Mouse (Mus musculus) testis, postnatal 10 days (tissue): ENCODE results near the gene Gp1bb.

ENCODE experiments used
- DNase-seq: peaks from one replicate; pipeline ENCODE4 v3.0.0; 2021; ENCODE audit warnings: low spot score

Gp1bb gene

DNA sequence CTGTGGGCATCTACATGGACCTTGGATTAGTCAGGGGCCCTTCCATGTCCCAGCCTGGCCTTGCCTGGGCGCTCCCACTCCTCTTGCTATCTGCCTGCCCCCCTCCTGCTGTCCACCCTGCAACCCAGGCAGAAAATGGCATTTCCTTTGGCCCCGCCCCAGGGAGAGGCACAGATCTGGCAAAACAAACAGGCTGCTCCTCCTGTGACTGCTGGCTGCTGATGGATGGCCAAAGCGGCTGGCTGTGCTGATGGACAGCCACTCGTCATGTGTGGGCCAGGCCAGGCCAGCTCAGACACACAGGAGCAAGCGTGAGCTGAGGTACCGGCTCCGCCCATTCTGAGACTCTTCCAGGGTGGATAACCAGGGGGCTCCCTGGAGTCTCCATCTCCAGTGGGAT lies 20.8 kb downstream of the Gp1bb start:
- DNase-seq, result no peak

DNA sequence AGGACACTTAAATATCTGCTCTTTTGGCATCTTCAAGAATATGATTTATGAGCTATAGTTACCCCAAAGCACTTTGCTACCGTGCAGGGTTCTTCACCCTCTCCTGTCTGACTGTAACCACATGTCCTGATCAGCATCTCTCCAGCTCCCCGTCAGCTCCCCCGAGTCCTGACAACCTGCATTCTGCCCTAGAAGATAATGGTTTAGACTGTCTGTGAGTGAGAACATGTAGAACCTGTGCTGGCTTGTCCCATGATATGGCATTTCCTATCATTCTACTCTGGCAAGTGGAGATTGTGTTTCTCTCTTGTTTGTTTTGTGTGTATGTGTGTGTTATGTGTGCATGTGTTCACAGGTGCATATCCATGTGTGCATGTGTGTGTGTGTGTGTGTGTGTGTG lies 24.2 kb downstream of the Gp1bb start:
- DNase-seq, result no peak

DNA sequence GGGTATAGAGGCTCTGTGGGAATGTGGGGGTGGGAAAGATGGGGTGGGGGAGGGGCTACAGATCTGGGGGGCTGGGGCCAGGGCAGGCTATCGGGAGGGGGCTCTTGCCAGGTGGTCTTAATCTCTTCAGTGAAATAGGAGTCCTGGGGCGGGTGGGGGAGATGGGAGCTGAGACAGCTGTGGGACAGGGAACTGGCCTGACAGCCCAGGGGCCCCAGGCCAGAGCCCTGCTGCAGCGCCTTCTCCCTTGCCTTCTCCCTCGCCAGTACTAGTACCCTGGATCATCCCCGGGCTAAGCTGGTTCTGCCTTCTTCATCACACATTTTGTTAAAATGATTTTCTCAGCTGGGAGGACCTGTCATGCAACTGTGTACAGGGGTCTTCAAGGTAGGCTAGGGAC lies 25.9 kb downstream of the Gp1bb start:
- DNase-seq, result no peak

DNA sequence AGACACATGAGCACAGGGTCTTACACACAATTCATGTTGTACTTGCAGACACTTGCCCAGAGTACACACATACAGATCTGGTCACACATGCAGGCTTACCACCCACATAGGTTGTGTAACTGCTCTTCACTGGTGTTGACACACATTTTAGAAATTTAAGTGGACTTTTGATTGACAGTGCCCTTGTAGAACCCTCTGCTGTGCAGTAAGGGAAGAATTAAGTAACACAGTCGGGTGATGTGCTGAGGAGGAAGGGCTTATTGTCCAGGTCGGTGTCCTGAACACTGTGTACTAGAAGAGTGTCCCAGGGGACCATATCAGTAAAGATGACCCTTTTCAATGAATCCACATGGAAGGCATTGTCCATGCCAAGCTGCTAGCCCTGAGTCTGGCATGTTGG lies 28.3 kb downstream of the Gp1bb start:
- DNase-seq, result no peak

DNA sequence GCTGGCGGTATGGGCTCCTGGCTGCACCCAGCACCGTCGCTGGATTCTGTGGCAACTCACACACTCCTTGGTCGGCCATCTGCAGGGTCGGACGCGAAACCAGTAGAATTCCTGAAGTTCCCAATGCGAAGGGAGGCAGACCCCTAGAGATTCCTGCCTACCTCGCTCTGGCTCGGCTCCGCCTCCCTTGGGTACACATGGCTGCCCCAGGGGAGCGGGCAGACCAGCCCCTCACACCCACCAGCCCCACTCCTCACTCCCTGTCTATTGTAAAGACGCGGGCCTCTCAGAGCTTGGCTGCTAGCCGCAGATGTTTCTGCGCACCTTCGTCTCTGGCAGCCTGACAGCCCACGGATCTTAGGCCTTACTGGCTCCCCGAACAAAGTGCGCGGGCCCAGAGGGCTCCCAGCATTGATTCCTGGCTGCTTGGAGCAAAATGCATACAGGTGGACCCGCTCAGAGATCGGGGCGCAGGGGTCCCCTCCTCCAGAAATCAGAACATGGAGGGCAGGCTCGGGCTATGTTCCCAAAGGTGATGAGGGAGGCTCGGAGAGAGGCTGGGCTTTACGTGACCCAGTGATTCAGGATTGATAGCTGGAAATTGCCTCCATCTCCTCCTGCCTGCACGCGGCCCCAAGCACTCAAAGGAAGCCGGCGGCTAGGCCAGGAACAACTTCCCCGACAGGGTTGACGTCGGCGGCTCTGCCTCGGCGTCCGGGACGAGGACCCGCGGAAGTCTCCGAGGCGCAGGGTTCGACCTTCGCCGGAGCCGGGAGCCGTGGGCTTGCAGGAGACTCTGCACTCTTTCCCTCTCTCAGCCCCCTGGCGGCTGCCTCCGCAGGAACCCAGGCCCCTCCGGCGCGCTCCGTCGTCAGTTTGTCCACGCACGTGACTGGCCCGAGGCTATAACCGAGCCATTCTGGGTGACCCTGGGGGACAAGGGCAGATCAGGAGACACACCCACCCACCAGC lies 30.9 kb downstream of the Gp1bb start:
- peak; percentile 68 for DNase-seq

DNA sequence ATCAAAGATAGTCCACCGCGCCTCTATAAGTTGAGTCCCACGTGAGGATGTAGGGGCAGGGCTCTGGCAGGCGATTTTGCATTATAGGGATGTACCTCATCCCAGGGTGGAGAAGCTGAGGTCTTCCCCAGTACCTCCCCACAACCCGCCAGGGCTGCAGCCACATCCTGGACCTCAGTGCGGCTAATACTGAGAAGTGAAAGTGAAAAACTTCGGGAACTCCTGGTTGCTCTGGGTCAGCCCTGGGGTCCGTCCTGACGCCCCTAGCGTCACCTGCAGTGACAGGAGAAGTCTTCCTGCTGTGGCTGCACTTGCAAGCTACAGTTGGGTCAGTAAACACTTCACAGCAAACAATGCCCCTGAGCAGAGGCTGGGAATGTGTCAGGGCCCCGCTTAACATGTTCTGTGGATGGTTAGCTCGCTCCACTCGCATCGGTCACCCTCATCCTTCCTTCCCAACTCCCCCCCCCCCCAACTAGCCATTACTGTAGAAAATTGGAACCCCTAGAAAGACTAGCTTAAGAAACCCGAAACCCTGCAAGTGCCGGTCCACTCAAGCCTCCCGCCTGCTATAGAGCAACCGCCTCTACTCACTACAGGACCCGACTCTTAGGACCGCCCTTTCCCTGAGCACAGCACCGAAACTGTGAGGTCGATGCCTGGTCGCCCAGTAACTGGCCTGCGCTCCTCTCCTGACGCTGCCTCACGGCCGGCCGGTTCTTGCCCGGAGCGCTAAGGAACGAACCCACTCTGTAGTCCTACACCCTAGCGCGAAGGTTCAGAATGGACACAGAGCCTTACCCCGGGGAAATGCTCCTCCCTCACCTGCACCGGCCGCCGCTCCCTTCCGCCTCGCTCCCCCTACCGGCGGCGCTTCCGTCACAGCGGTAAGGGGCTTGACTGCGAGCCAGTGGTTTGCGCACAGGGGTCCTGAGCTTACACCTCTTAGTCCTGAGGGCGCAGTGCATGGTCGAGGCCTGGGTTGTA lies 32.1 kb downstream of the Gp1bb start, which contains the start of gene Tbx1:
TSS of gene Tbx1 (minus strand) at position 868 of the 987 bp plus-strand sequence.
- DNase-seq, result no peak

DNA sequence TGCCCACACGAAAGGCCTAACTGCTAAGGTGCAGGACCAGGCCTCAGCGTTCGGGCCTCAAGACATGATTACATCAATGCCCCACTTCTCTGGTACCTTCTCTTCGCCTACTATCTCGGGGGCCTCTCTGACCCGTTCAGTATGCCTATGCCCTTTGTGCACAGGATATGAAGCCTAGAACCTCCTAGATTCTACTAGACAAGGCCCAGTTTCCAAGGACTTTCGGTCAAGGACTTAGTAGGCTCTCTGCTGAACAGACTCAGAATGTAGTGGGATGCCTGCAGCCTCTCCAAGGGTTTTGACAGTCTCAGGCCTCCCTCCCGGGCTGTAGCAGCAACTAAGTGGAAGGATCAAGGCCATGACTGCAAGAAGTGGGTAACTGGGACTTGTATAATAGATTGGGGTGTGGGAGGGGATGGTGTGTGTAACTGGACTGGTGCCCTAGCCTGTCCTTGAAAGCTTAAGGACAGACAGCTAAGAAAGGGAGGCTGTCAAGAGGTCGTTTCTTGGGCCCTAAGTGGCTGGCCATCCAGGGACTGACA lies 33.1 kb downstream of the Gp1bb start:
- DNase-seq, result no peak

DNA sequence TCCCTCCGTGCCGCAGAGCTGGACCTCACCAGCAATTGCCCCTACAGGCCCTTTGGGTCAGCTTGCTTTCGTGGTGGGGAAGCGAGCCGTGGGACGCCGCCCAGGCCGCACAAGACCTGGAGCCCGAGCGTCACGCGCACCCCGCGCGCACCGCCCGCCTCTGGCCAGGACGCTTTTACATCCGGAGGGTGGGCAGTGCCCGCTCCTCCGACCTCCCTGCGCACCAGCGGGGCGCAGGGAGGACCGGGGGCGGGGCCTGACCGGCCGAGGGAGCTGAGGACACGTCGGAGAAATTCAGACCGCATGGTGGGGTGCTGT lies 33.5 kb downstream of the Gp1bb start:
- no peak for DNase-seq

DNA sequence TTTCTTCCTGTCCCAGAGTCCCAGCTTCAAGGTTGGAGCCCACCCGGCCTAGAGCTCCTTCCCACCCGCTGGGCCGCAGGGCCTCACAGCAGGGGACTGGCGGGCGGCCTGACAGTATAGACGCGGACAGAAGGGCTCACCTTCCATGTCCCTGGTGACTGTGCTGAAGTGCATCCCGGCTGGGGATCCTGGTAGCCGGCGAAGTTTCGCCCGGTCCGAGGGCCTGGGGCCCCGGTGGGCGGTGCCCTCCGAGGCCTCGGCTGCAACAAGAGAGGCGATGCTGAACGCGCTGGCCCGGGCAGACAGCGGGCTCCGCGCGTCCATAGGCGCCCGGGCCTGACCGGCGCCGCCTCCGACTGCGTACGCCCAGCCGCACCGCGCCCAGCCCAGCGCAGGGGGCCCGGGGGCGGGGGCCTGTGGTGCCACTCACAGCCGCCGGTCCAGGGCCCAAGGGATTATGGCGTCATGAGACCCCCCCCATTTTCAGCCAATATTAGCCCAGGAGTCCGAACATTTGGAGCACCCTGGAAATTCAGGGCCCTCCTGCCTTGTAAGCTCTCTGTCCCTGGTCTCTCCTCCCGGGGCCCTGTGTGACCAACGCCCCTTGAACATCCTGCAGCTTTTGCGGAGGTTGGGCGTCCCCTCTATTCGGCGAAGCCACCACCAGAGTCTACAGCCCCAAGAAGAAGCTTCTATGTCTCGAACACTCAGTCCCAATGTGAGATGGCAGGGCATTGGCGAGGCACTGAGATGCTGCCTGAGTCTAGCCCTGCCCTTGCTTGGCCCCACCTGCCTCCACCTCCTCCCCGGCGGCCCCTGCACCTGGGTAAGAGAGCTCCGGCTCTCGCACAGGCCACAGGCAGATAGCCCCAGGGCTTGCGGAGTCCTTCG lies 34.1 kb downstream of the Gp1bb start:
- no peak for DNase-seq

DNA sequence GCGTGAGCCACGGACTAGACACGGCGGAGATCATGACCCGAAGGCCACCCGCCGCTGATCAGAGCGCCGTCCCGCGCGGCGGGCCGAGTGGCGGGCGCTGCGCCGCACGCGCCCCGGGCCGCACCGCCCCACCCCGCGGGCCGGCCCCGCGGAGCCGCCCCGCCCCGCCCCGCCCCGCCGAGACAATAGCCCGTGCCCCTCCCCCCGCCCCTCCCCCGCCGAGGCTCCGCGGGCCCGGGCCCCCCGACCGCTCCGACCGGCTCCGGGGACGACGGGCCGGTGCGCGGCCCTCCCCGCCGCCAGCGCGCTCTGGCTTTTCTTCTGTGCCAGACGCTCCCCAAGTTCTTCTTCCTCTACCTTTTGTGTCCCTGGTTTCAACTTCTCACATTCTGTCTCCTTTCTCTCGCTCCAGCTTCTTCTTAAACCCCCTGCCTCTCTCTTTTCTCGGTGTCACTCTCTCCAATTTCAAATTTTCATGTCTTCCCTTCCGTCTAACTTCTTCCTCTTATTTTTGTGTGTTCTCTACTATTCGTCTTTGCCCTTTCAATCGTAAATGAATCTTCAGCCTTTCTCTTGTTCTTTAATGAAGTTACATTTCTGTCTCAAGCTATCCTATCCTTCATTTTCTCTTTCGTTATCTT lies 35.2 kb downstream of the Gp1bb start:
- no peak for DNase-seq

DNA sequence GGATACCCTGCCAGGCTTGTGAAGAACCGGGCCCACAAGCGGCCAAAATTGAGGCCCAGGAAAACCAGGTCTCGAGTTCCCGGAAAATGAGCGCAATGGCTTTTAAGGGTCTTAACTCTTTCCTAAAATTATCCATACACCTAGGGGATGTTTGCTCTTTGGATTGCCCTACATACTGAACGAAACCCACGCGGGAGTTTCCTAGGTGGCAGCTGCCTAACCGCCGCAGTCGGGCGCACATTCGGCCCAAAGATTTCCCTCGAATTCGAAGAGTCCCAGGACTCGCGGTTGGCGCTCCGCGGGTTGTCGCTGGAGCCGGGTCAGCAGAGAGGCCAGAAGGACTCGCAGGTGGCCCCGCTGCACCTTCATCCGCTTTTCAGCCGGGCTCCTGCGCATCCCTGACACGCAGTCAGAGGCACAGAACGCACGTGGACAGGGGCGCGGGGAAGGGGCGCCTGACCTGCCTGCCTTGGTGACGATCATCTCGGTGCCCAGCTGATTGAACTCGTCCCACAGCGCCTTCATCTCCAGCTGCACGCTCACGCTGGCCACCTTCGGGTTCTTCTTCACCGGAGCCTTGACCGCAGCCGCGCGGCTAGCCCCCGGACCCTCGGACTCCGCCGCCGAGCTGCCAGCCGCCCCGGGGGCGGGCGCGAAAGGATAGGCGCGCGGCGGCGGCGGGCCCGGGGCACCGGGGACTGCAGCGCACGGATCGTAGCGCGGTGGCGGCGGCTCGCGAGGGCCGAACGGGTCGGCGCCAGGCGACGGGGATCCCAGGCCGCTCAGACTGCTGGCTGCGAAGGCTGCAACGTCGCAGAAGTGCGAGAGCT lies 35.9 kb downstream of the Gp1bb start:
- DNase-seq, result no peak

DNA sequence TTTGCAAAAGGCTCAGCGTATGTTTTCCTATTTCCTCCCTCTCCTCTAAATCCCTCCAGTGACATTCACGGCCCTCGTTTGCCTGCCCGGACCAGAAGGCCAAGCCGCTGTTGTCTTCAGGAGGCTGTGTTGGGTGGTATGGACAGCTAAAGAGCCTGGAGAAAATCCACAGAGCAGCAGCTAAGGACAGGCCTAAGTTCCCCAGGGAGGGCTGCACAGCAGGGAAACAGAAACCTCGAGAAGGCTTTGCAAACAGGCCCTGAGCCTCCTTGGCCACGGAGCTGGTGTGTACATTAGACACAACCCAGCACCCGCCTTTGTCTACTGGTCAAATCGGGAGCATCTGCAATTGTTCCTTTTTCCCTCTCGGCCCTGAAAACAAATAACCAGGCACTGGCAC lies 36.5 kb downstream of the Gp1bb start:
- DNase-seq, result no peak

DNA sequence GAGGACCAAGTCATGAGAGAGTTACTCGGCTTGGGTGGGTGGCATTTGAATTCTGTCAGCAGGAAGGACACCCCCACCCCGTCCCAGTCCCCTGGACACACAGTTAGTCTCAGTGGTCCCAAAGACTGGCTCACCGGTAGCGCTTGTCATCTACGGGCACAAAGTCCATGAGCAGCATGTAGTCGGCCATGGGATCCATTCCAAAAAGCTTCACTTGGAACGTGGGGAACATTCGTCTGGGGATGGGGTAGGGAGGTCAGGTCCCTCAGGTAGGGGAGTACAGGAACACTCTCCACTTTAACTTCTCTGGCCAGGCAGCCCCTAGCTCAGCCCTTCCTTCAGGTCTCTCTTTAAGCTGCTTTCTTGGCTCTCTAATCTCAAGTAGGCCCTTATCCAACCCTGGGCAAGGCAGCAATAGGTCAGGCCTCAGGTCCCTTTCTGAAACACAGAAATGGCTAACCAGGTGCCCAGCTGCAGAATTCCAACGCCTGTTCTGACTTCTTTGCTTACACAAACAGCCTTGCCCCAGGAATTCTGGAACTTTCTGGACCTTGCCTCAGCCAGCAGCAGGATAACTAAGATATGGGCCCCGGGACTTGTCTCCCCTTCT lies 37.2 kb downstream of the Gp1bb start:
- DNase-seq, result no peak

DNA sequence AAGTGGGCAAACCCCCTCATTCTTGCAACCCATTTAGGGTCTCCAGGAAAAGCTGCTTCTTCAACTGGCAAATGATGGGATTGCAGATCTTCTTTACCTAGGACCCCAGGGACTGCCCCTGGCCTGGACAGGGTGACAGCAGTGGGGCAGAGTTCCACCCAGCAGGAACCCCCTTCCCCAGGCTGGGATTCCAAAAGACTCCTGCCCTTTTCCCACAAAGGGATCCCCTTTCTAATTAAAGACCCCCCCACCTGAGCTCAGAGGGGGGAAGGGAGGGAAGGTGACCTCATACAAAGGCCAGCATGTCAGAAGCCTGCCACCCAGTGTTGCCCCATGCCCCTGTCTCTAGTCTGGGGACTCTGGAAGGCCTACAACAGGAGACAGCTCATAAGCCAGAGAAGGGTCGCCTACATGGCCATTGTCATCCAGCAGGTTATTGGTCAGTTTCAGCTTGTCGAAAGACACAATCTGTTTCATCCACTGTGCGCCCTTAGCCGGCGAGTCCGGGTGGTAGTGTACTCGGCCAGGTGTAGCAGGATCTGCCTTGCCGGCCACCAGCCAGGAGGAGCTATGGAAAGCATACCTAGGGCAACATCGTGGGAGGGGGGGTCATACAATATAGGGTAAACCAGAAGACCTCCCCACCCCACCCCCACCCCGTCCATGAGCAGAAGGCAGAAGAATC lies 38.4 kb downstream of the Gp1bb start:
- no peak for DNase-seq

DNA sequence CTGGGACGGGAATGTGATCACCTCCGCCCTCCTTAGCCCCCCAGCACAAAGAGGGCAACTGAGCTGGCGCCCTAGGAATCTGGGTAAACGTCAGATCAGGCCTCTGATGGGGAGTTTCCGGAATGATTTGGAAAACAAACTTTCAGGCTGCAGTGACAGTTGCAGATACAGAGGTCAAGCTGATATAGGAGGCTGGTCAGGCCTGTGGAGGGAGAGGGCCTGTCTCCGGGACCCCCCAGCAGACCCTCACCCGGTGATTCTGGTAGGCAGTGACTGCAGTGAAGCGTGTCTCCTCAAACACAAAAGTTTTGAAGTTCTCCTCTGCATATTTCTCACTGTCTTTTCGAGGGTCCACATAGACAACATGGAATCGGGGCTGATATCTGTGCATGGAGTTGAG lies 39.0 kb downstream of the Gp1bb start:
- DNase-seq, result no peak

DNA sequence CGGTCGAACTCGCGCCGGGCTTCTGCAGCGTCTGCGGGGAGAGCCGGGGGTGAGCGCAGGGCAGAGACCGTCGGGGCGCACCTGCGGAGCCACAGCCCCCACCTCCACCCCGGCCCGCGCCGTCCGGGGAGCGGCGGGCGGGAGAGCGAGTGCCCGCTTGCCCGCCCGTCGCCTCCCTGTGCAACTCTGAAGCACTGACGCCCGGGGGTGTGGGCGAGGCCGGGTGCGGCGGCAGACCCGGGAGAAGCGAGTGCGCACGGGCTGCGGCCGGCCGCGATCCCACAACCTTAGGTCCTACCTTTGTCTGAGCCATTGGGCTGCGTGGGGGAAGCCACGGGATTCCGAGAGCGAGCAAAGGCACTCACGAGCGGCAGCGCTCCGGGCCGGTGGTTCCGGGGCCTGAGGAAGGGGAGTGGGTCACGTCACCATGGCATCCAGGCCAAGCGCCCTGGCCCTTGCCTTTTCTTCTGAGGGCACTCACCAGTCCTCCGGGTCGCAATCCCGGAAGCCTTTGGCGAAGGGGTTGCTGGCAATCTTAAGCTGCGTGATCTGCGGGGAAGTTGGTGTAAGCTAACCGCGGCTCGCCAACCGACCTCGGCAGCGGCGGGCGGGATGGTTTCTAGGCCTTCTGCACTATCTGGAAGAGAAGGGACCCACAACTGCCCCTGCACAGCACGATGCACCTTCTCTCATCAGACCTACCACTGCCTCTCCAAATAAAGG lies 39.6 kb downstream of the Gp1bb start:
- no peak for DNase-seq

DNA sequence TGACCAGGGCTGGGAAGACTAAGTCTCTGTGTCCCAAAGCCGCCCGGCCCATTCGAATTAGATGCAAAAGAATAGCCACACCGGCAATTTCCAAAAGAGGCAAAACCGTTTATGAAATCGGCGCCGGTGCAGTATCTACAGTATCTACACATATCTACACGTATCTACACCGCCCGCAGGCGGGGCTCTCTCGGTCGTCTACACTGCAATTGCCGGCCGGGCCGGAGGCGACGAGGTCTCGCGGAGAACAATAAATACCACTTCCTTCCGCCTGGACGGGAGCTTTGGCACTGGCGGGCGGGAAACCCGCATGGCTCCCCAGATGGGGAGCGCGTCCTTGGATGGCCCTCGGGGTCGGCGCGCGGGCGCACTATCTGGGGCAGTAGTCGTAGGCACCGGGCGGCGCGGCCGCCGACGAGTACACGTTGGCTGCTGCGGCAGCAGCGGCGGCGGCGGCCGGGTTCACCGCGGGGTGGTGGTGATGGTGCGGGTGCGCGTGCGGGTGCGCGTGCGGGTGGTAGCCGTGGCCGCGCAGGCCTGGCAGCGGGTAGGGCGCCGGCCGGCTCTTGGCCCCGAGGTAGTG lies 40.5 kb downstream of the Gp1bb start:
- no peak for DNase-seq

DNA sequence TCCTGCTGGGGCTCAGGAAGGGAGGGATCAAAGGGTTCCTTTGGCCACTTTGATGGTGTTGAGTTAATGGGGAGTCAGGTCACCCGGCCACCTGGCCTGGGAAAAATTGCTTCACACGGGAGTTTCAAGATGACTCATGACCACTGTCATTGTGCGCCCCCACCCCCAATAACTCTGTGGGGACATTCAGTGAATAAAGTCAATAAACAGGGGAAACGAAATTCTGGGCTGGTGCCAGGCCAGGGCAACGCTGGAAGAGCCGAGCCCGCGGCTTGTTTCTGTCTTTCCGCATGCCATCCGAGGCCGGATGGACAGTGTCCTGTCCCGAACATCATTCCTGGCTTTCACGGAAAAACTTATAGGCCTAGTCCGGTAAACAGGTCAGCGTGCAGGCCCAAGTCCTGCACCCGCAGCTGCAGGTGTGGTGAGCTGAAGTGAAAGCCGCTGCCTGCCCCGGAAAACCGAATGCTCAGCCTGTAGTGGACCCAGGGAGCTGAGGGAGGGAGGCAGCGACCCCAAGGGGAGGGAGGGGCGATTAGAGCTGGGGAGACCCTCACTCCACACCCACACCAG lies 41.1 kb downstream of the Gp1bb start:
- DNase-seq, result peak; percentile 63
